Mouse (Mus musculus) neural tube, embryonic 11.5 days (tissue): Measurements from ENCODE around the gene Rnf34. TPM values are rescaled to one million over a fixed set of nuclear protein-coding genes. Genes with fewer than 3 reads are reported as not detected.

Source experiments
- ATAC-seq: fragments of 200-750 bp; cut with Nextera tagmentation; 2 replicates; pipeline ENCODE4 v1.8.0; 2017; ENCODE audit warnings: moderate number of reproducible peaks, mild to moderate bottlenecking, moderate TSS enrichment, moderate library complexity; ENCODE audit not compliant: insufficient read depth, low FRiP score, low TSS enrichment
- DNase-seq: peaks from one replicate; pipeline ENCODE4 v3.0.0-alpha.2; 2015; ENCODE audit warnings: low spot score
- H3K27ac ChIP-seq: fragments of 300-500 bp; sonication (generic); 2 replicates; pipeline ENCODE4 v1.5.1; 2014; ENCODE audit warnings: low read depth, mild to moderate bottlenecking, low read length
- H3K27me3 ChIP-seq: fragments of 300-500 bp; sonication (generic); 2 replicates; pipeline ENCODE4 v1.6.1; 2014; ENCODE audit warnings: mild to moderate bottlenecking, low read length, mixed read lengths; ENCODE audit not compliant: control insufficient read depth, insufficient read depth
- H3K36me3 ChIP-seq: fragments of 300-500 bp; sonication (generic); 2 replicates; pipeline ENCODE4 v1.6.1; 2014; ENCODE audit warnings: mild to moderate bottlenecking, low read length, moderate library complexity, mixed read lengths; ENCODE audit not compliant: control insufficient read depth, insufficient read depth
- H3K4me1 ChIP-seq: fragments of 300-500 bp; sonication (generic); 2 replicates; pipeline ENCODE4 v1.6.1; 2014; ENCODE audit warnings: low read length, mixed read lengths; ENCODE audit not compliant: control insufficient read depth, insufficient read depth
- H3K4me2 ChIP-seq: fragments of 300-500 bp; sonication (generic); 2 replicates; pipeline ENCODE4 v1.6.1; 2014; ENCODE audit warnings: low read depth, mild to moderate bottlenecking, moderate library complexity
- H3K4me3 ChIP-seq: fragments of 300-500 bp; sonication (generic); 2 replicates; pipeline ENCODE4 v1.5.1; 2014; ENCODE audit warnings: low read depth, low read length
- H3K9ac ChIP-seq: fragments of 300-500 bp; sonication (generic); 2 replicates; pipeline ENCODE4 v1.6.1; 2014; ENCODE audit warnings: mild to moderate bottlenecking, low read length
- H3K9me3 ChIP-seq: fragments of 300-500 bp; sonication (generic); 2 replicates; pipeline ENCODE4 v1.6.1; 2016; ENCODE audit warnings: low read length; ENCODE audit not compliant: control insufficient read depth
- WGBS: fragments of 180-500 bp; shearing (Covaris S2); extraction: QIAGEN DNeasy Blood & Tissue Kit; methylation state at CpG from one replicate; pipeline ENCODE4 v1.1.7; 2014; 5-methylcytosine and 5-hydroxymethylcytosine counted together
- polyA plus RNA-seq: library from polyadenylated mRNA; unstranded; fragments of >200 nt; fragmentation: Nextera tagmentation; extraction: Ambion mirVana; gene quantifications from 2 replicates; pipeline ENCODE4 v1.2.1, GENCODE M21; 2014

Gene Rnf34
- polyA plus RNA-seq, 1 experiment from 2014 or later, result 58.1 TPM

GRCm38 (mm10) chr5:122850319-122851002, 613 bp downstream of the Rnf34 start:
- H3K27me3 ChIP-seq, result no peaks in the 10 kb centered on the region
- under 1% methylated on average over 38 of the region's 38 CpGs for WGBS

GRCm38 (mm10) chr5:122852611-122853010, 2.8 kb downstream of the Rnf34 start:
- Histone ChIP-seq H3K36me3 (no peaks in the 10 kb centered on the region), H3K27me3 (no peaks in the 10 kb centered on the region), H3K9me3 (no peaks in the 10 kb centered on the region), H3K4me3 (no peak overlapping the region), H3K4me2 (no peak overlapping the region), H3K27ac (no peak overlapping the region), H3K4me1 (peaks cover 11% of the 10 kb centered on the region), H3K9ac (no peak overlapping the region)
- 89% methylated on average over 2 of the region's 2 CpGs for WGBS
- no peak for ATAC-seq
- no peak for DNase-seq

More at GRCm38 (mm10) chr5:122850319-122851002, 613 bp downstream of the Rnf34 start:
- Histone ChIP-seq H3K9me3 (no peaks in the 10 kb centered on the region), H3K4me1 (peaks cover 11% of the 10 kb centered on the region), H3K36me3 (no peaks in the 10 kb centered on the region), H3K4me3 (peak overlapping the region; percentile 86), H3K27ac (peak overlapping the region; percentile 86; the same call in 1 of the 2 replicates), H3K9ac (peak overlapping the region; percentile 92), H3K4me2 (peak overlapping the region; percentile 99)
- ATAC-seq (peak; percentile 85), DNase-seq (peak; percentile 87)

GRCm38 (mm10) chr5:122855858-122856257, 6.0 kb downstream of the Rnf34 start:
- Histone ChIP-seq H3K9me3 (no peaks in the 10 kb centered on the region), H3K4me3 (no peak overlapping the region), H3K4me2 (no peak overlapping the region), H3K4me1 (peaks cover 8% of the 10 kb centered on the region), H3K27ac (no peak overlapping the region), H3K27me3 (no peaks in the 10 kb centered on the region), H3K36me3 (no peaks in the 10 kb centered on the region), H3K9ac (no peak overlapping the region)
- DNase-seq (no peak), ATAC-seq (no peak)
- 83% methylated on average over 3 of the region's 3 CpGs for WGBS

GRCm38 (mm10) chr5:122863053-122863452, 13.2 kb downstream of the Rnf34 start:
- Histone ChIP-seq H3K27me3 (no peaks in the 10 kb centered on the region), H3K9me3 (no peaks in the 10 kb centered on the region), H3K9ac (no peak overlapping the region), H3K4me1 (no peaks in the 10 kb centered on the region), H3K36me3 (peaks cover 11% of the 10 kb centered on the region), H3K4me3 (no peak overlapping the region), H3K27ac (no peak overlapping the region), H3K4me2 (no peak overlapping the region)
- WGBS, result 97% methylated on average over 2 of the region's 2 CpGs
- DNase-seq (no peak), ATAC-seq (no peak)

GRCm38 (mm10) chr5:122872626-122873025, 22.8 kb downstream of the Rnf34 start:
- Histone ChIP-seq H3K4me1 (no peaks in the 10 kb centered on the region), H3K4me2 (no peak overlapping the region), H3K27ac (no peak overlapping the region), H3K9me3 (no peaks in the 10 kb centered on the region), H3K9ac (no peak overlapping the region), H3K36me3 (peaks cover 5% of the 10 kb centered on the region), H3K4me3 (no peak overlapping the region), H3K27me3 (no peaks in the 10 kb centered on the region)
- no peak for DNase-seq
- ATAC-seq, result no peak
- WGBS, result 91% methylated on average over 3 of the region's 3 CpGs

- Histone ChIP-seq H3K36me3 (peaks cover 10% of the 10 kb centered on the region), H3K4me1 (no peaks in the 10 kb centered on the region), H3K9ac (no peak overlapping the region), H3K4me3 (no peak overlapping the region), H3K9me3 (no peaks in the 10 kb centered on the region), H3K27me3 (no peaks in the 10 kb centered on the region), H3K4me2 (no peak overlapping the region), H3K27ac (no peak overlapping the region)
- WGBS, result 80% methylated on average over 2 of the region's 2 CpGs
- ATAC-seq (no peak), DNase-seq (no peak)
Measured at GRCm38 (mm10) chr5:122873573-122873972, 23.7 kb downstream of the Rnf34 start.

GRCm38 (mm10) chr5:122874359-122874758, 24.5 kb downstream of the Rnf34 start:
- H3K9me3 ChIP-seq, result no peaks in the 10 kb centered on the region
- no peak overlapping the region for H3K4me3 ChIP-seq
- ATAC-seq, result no peak
- peaks cover 12% of the 10 kb centered on the region for H3K36me3 ChIP-seq
- H3K4me2 ChIP-seq, result no peak overlapping the region
- 87% methylated on average over 3 of the region's 3 CpGs for WGBS
- DNase-seq, result no peak
- no peaks in the 10 kb centered on the region for H3K27me3 ChIP-seq
- H3K9ac ChIP-seq, result no peak overlapping the region
- H3K27ac ChIP-seq, result no peak overlapping the region
- H3K4me1 ChIP-seq, result no peaks in the 10 kb centered on the region

- Histone ChIP-seq H3K27me3 (no peaks in the 10 kb centered on the region), H3K9me3 (no peaks in the 10 kb centered on the region), H3K27ac (no peak overlapping the region), H3K9ac (no peak overlapping the region), H3K4me3 (no peak overlapping the region), H3K4me2 (no peak overlapping the region), H3K4me1 (no peaks in the 10 kb centered on the region), H3K36me3 (peaks cover 16% of the 10 kb centered on the region)
- DNase-seq (no peak), ATAC-seq (no peak)
- 83% methylated on average over 3 of the region's 3 CpGs for WGBS
Measured at GRCm38 (mm10) chr5:122876671-122877070, 26.8 kb downstream of the Rnf34 start.

GRCm38 (mm10) chr5:122880241-122880980, 30.6 kb downstream of the Rnf34 start:
- Histone ChIP-seq H3K27me3 (no peaks in the 10 kb centered on the region), H3K27ac (no peak overlapping the region), H3K4me1 (no peaks in the 10 kb centered on the region), H3K4me3 (no peak overlapping the region), H3K9ac (no peak overlapping the region), H3K4me2 (no peak overlapping the region), H3K9me3 (no peaks in the 10 kb centered on the region), H3K36me3 (peaks cover 16% of the 10 kb centered on the region)
- ATAC-seq (no peak), DNase-seq (no peak)
- 96% methylated on average over 37 of the region's 37 CpGs for WGBS
